Mouse (Mus musculus) T-helper 17 cell (primary cell): Measurements from ENCODE around the gene 3110009E18Rik.

ENCODE experiments used
- in situ Hi-C, 2 experiments: fragments of 300-600 bp; cut with MboI, MseI; formaldehyde crosslinking; loops; 1 replicate in 1 of 2; 2 replicates in 1 of 2; pipeline ENCODE4 v1.15.1; 2025; ENCODE audit warnings: high pct_unique_total_duplicates in 2 of 2

3110009E18Rik gene

DNA sequence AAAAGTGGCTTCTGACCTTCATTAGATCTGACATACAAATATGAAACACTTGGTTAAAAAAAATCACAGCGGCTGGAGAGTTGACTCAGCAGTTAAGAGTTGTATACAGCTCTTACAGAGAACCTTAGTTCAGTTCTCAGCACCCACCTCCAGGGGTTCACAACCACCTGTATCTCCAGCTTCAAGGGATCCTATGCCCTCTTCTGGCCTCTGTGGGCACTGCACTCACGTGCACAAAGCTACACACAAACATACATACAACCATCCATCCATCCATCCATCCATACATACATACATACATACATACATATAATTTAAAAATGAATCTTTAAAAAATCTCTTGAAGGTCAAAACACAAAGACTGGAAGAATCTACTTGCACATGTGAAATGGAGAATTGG, 69.3 kb downstream of the 3110009E18Rik start:
- in situ Hi-C loops = loop anchor here in 1 of 2 experiments (10.0 kb wide), 1 partner anchor 355 kb away; no protein-coding TSS in a partner anchor

DNA sequence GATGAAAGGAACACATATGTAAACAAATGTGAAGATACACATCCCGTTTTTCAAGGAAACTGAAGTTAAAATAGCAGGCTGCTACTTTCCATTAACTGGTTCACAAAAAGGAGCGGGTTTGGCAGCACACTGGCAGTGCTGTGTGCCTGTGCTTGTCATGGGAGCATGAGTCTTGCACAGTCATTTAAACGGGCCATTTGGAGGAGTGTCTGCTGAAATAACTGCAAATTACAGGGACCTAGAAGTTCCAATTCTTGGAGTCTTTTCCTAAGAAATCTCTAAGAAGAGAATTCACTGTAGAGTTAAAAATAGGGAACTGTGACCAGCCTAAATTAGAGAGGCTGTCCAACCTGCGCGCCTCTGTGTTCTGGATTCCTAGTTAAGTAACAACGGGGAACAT, 70.0 kb downstream of the 3110009E18Rik start:
- in situ Hi-C loops = loop anchor here in 1 of 2 experiments (10.0 kb wide), 1 partner anchor 354 kb away; no protein-coding TSS in a partner anchor

DNA sequence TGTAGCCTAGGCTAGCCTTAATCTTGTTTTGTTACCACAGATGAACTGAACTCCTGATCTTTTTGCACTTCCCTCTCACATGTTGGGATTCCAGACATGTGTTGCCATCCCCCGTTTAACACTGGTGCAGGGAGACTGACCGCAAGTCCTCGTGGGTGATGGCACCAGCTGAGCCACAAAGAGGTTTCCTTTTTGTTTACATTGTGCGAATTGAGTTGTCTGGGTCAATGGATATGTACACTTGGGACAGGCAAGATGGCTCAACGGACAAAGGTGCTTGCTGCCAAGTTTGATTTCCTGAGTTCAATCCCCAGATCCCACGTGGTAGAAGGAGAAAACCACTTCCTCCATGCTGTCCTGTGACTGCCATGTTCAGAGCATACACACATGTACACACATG, 71.3 kb downstream of the 3110009E18Rik start:
- in situ Hi-C loops = loop anchor here in 1 of 2 experiments (10.0 kb wide), 1 partner anchor 352 kb away; no protein-coding TSS in a partner anchor

DNA sequence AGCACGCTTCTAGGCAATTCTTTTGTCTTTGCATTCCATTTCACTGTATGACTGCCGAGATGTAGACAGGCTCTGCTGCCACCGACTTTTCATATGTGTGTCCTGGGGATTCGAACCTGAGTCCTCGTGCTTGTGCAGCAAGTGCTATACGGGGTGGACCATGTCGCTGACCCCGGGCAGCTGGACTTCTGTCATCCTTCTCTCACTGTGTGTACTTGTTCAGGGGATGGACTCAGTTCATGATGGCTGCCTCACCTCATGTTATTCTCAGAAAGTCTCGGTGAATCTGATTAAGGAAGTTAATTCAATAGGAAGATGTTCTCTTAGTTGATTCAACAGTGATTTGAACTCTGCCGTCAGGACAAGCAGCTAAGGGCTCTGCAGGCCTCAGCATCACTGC, 72.6 kb downstream of the 3110009E18Rik start:
- in situ Hi-C loops = loop anchor here in 1 of 2 experiments (10.0 kb wide), 1 partner anchor 351 kb away; no protein-coding TSS in a partner anchor

DNA sequence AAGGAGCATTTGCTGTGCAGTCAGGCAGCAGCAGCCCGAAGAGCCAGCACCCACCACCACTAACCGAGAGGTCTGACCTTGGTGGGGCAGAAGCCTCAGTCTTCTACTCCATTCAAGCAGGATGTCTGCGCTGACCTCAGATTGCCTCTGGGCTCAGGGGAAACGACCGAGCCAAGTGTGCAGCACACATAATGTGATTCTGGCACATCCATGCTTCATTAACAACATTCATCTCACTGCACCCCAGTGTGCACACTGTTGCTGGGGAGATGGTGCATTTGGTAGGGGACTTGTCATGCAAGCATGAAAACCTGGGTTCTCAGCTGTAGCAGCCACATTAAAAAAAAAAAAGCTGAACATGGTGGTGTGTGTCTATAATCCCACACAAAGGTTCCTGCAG, 75.0 kb downstream of the 3110009E18Rik start:
- in situ Hi-C loops = loop anchor here in 1 of 2 experiments (10.0 kb wide), 1 partner anchor 349 kb away; no protein-coding TSS in a partner anchor

DNA sequence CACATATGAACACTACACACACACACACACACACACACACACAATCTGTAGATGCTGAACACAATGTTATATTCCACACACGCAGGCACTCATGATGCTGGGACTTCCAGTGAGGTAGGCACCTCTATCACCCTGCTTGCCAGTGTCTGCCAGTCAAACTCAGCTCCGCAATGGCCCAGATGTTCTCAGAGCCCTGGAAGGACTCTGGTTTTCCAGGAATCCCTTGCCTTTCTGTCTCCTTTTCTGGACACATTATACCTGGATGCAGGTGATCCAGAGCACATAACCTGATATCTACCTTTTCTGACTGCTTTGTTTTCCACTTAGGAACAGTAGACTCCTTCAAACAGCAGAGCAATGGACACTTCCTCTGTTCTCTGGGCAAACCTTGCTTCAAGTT, 75.7 kb downstream of the 3110009E18Rik start:
- in situ Hi-C loops = loop anchor here in 1 of 2 experiments (10.0 kb wide), 1 partner anchor 348 kb away; no protein-coding TSS in a partner anchor

DNA sequence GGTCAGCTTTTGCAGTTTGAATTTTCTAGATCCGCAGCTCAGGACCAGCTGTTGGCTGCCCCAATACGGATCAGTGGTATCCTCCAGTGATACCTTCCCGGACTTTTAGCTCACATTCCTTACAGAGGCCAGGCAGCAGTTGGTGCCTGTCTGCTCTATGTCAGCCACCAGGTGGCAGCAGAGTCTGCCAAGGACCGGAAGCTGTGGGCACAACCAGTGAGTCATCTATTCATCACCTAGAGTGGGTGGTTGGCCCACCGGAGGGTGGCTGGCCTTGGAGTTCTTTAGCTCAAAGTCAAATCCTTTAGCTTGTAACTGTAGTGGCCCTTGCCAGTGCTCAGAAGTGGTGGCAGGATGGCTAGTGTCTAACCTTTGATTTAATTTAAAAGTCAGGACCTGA, 76.2 kb downstream of the 3110009E18Rik start:
- in situ Hi-C loops = loop anchor here in 1 of 2 experiments (10.0 kb wide), 1 partner anchor 348 kb away; no protein-coding TSS in a partner anchor

DNA sequence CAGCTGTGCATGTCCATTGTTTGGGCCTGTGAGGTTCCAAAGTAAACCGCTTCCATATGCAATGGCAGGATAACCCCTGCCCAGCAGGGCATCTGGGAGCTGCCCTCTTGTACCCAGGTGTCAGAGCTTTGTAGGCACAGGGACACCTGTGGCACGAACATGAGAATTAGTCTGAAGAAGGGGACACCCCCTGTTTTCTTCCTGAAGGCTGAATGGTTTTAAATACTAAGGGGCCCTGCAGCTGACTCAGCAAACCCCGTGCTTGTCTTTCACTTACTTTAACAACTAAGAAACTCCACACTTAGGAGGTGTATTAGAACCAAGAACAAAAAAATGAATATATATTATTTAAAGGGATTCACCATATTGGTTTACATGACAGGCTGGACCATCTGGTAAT, 77.2 kb downstream of the 3110009E18Rik start:
- in situ Hi-C loops = loop anchor here in 1 of 2 experiments (10.0 kb wide), 1 partner anchor 347 kb away; no protein-coding TSS in a partner anchor

DNA sequence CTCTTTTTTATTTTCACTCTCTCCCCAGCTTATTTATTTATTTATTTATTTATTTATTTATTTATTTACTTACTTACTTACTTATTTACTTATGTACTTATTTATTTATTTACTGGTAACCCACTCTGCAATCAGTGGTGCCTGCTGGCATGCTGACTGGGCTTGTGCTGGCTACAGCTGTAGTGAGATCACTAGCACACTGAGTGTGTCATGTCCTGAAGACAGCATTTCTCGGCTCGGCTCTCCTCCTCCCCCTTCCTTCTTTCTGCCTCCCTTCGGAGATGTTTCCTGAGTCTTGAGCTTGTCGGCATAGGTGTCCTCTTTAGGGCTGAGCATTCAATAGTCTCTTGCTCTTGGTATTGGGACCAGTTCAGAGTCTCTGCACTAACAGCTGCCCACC, 78.0 kb downstream of the 3110009E18Rik start:
- in situ Hi-C loops = loop anchor here in 1 of 2 experiments (10.0 kb wide), 1 partner anchor 346 kb away; no protein-coding TSS in a partner anchor

DNA sequence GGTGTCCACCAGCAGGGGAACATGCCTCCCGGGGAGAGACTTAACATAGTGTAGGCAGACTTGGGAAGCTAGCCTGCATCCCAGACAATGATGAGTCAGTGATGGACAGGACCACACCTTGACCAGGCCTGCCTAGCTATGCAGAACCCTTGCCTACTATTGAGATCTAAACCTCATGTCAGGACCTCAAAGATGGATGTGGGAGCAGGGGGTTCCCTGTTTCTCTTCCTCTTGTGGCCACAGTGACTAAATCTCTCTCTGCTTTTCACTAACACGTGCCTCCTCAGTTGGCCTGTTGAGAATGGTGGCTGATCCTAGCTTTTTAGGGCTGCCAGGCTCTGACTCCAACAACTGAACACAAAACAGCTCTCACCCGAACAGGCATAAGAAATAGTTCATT, 81.6 kb downstream of the 3110009E18Rik start:
- in situ Hi-C loops = loop anchor here (5.0 to 10.0 kb wide), 2 partner anchors 262 to 345 kb away; no protein-coding TSS in a partner anchor

DNA sequence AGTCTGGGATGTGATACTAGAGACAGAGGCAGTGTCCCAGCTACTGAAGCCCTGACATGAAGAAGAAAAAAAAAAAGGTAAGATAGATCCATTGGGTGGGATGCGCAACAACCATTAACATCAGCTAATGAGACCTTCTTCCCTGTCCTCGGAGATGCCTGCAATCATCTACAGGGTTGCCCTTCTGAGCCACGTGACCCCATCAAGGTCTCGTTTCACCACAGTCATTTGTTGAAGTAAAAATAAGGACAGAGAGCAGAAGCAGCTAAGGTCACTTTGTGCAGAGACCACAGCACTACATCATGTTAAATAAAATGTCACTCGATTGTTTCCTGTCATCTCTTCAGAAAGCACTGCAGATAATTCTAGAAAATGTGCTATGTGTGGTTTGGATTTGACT, 82.8 kb downstream of the 3110009E18Rik start:
- in situ Hi-C loops = loop anchor here (5.0 to 10.0 kb wide), 2 partner anchors 261 to 343 kb away; no protein-coding TSS in a partner anchor

DNA sequence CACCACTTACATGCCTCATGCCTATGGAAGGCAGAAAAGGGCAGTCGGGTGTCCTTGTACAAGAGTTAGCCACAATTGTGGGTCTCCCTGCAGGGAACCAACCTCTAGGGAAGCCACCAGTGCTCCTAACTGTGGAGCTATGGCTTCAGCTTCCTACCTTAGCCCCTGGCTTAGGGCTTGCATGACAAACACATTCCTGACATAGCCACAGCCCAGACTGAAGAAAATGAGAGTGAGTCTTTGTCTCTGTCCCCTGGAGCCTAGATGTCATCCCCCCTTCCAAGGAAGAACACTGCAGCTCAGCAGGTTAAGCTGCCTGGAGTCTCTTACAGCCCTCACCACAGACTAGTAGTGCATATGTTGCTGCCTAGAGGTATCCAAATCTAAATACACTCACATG, 83.8 kb downstream of the 3110009E18Rik start:
- in situ Hi-C loops = loop anchor here (5.0 to 10.0 kb wide), 2 partner anchors 260 to 342 kb away; no protein-coding TSS in a partner anchor

DNA sequence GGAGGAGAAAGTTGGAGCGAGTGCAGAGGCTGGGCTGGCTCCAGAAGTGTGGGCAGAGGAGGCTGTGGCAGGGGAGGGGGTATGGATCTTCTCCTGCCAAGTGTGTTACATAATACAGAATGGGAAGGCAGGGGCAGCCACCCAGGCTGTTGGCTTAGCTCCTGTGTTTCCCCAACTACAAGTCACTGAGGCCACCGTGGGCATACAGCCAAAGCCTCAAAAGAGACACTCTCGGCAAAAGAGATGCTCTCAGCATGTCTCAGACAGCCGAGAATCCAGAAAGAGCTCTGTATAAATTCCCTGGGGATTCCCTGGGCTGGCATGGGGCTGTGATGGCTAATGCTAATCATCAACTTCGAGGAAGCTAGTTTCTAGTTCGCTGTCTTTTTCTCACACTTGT, 86.6 kb downstream of the 3110009E18Rik start:
- in situ Hi-C loops = loop anchor here in 1 of 2 experiments (10.0 kb wide), 1 partner anchor 257 kb away; no protein-coding TSS in a partner anchor

DNA sequence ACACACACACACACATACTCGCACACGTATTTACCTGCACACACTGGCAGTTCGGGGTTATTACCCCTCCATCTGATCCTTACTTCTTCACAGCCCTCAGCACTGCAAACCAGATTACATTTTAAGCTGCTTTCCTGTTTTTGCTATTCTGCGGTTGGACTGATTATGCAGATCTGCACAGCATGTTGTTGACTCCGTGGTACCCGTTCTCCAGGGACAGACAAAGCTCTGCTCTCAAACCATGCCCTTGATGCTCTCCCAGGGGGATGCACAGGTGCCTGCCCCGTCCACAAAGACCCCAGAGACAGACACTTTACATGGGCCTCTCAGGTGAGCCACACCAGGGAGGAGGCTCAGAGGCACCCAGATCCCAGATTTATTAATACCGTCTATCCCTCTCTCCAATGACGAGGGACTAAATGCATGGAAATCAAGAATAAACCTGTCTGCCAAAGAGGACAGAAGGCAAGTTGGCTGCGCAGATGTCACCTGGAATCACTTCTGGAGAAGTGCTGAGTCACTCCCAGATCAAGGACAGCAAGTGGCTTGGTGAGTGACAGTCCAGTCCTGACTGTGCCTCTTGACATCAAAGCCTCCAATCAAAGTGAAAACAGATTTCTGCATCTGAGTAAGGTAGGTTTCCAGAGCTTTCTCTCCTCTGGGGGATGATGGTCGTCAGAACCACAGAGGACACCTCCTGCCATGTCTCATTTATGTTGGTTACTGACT, 87.7 kb downstream of the 3110009E18Rik start:
- in situ Hi-C loops = loop anchor here in 1 of 2 experiments (10.0 kb wide), 1 partner anchor 256 kb away; no protein-coding TSS in a partner anchor

DNA sequence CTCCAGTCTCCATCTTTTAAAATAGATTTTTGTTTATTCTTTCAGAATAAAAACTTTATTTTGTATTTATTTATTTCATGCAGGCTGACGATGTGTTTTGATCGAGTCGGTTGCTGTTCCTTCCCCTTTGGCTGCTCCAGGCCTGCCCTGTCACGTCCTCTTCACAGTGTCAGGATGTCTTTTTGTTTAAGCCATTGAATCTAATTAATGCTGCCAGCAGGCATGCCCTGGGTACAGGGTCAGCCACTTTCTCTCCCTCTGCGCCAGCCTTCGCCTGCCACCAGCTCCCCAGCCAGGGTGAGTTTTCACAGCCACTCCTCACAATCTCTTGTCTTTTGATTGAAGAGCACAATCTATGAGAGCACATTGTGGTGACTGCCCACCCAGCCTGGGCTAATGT, 99.9 kb downstream of the 3110009E18Rik start:
- in situ Hi-C loops = no loop called here

DNA sequence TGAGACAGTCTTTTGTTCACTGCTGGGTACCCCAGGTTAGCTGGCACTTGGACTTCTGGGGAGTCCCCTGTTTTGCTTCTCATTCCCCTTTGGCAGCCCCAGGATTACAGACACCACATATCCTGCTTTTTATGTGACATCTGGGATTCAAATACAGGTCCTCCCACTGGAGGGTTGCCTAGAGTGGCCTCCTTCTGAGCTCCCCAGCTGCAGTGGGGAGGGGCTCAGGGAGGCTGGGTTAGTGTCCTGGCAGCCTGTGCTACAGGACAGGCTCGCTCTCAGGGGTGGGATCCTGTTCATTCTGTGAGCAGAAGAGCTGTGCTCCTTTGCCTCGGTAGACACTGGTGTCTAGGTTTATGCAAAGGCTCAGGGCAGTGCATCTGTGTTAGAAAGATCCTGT, 100.3 kb downstream of the 3110009E18Rik start:
- in situ Hi-C loops = no loop called here

DNA sequence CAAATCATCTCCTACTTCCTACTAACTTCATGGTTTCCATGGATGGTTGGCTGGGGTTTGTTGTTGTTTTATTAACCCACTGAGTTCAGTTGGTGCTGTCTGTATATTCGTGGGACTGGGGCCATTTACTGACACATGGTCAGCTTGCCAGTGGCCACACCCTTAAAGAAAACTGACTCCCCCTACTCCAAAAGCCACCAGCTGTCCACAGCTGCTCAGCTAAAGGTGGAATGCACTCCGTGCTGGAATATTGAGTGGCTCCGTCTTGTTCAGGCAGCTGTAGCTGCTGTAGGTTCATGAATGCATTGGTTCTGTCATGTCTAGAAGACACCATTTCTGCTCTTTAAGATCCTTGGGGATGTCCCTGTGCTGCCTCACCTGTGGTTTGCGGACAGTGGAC, 102.6 kb downstream of the 3110009E18Rik start:
- in situ Hi-C loops = no loop called here

DNA sequence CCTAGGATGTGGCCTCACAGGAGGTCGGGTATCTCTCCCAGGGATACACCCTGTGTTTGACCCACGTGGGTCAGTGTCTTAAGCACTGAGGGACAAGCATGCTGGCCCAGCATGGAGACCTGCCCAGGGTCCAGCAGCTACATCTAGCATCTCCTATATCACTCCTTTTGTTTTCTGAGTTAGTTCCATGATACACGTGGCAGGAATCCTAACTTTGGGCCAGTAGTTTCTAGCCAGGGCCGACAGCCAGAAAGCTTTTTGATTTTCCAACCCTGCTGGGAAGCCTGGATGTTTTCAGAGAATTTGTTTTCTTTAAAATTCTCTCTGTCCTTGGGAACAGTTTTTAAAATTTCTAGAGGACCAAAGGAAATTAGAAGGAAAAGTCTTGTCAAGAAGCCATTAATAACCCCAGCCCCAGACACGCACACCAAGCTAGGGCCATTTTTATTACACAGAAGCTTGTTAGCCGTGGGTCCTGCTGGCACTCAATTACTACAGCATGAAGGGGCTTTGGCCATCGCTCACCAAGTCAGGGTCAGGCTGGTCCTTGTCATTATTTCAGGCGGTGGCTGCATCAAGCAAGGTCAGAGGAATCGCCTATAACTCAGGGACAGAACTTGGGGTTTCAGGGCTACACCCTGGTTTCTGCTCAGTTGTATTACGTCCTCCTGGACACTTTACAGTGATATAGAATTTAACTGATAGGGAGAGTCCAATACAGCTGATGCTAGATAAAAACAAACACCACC, 108.9 kb downstream of the 3110009E18Rik start:
- in situ Hi-C loops = no loop called here

DNA sequence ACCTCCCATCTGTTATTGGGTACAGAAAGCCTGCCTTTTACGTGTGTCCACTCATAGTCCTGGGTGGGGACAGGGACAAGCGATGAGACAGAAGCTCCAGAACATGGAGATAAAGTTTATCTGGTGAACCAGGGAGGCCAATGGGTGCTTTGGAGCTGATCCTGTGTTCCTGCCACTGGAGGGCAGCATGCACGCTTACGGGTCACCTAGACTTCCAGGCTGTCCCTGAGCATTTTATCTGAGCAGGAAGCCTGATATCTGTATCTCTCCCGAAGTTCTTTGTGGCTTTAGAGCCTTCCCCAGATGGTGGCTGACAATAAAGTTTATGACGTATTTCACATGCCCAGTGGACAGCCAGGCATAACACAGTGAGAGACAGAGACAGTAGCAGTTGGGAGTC, 110.3 kb downstream of the 3110009E18Rik start:
- in situ Hi-C loops = no loop called here

DNA sequence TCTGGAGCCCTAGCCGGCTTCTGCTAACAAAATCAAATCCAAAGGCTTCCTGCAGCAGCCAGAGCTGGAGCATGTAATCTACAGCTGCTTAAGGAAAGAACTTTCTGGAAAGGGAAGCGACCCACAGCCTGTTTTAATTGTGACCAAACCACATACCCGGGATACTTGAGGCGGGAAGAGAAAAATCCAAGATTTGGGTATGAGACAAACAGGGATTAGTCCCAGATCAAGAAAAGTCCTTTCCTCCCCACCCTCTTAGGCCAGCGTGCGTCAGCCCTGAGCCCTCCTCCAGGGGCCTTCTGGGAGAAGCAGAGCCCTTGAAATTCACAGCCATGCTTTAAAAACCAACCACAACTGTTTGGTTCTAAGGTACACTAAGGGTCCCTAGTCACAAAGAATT, 111.2 kb downstream of the 3110009E18Rik start:
- in situ Hi-C loops = no loop called here

DNA sequence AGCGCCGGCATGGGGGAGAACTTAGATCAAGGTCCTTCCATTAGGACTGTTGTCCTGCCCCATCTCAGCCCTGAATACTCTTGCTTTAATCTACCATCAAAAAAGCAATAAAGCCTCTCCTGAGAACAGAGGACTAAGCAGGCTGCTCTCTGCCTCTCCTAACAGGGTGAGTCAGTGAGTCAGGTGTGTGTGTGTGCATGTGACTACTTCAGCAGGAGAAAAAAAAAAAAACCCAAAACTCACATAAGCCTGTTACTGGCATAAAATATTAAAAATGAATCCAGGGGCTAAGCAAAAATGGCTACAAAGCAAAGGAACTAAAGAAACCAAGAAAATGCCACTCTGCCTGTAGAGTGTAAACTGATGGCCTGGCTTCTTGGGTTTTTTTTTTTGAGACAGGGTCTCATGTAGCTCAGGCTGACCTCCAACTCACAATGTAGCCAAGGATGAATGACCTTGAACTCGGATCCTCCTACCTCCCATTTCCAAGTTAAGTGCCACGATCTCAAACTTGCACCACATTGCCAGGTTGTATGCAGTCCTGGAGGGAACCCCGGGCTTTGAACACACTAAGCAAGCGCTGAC, 114.7 kb downstream of the 3110009E18Rik start:
- in situ Hi-C loops = no loop called here
